Mouse (Mus musculus) granulocyte monocyte progenitor cell, adult 5-6 weeks (primary cell): Measurements from ENCODE around the gene Nexn. TPM values are rescaled to one million over a fixed set of nuclear protein-coding genes. Genes with fewer than 3 reads are reported as not detected.
A peak's percentile ranks its signal among the peaks of the same experiment; 100 is the strongest.
"Not testable (repeated sequence)": the region's sequence is repeated elsewhere in the genome, so short reads cannot be mapped to it uniquely, and the experiment has no call there.

Source experiments
- ATAC-seq: replicated peaks from 2 replicates; pipeline ENCODE4 v1.8.0; 2016; ENCODE audit warnings: mild to moderate bottlenecking, moderate TSS enrichment, inconsistent platforms; ENCODE audit not compliant: poor library complexity, severe bottlenecking
- total RNA-seq, 2 experiments: library from RNA; stranded (forward) in 1 of 2; stranded (reverse) in 1 of 2; fragments of 200-712, 200-1000 nt in 1 of 2; fragments of >200 nt in 1 of 2; fragmentation: Nextera tagmentation in 1 of 2; gene quantifications; 2 replicates each; pipeline ENCODE4 v1.2.3; 2014 to 2017

Gene Nexn
- total RNA-seq, 2 experiments from 2014 or later, result not detected

DNA sequence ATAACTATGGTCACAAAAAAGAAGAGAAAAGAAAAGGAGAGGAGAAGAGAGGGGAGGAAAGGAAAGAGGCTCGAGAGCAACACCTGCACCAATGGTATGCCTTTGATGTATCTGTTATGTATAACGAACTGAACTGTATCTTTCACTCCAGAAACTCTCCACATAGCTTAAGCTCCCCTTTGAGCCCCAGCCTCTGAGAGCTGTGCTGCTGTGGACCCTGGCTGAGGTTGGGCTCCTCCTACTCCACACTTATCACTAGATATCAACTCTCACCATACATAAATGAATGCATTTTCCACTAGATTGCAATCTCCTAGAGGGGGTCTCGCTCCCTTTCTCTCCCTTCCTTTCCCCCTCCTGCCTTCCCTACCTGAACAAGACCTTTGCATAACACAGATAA is 62.2 kb downstream of the Nexn start:
- no peak for ATAC-seq

DNA sequence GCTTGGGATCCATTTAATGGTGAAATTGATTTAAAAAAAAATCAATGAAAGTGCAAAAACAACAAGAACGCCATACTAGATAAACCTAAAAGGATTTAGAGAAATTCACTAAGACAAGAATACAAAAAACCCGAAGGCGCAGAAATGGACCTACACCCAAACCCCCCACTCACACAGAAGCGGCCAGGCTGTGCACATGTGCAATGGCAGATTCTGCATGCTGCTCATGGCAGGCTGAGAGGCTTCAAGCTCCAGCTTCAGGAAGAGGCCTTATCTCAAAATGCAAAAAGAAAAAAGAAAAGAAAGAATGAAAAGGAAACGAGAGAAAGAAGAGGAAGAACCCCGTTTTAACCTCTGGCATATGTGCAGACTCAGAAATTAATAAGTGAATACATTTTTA is 62.7 kb downstream of the Nexn start:
- ATAC-seq, result no peak

DNA sequence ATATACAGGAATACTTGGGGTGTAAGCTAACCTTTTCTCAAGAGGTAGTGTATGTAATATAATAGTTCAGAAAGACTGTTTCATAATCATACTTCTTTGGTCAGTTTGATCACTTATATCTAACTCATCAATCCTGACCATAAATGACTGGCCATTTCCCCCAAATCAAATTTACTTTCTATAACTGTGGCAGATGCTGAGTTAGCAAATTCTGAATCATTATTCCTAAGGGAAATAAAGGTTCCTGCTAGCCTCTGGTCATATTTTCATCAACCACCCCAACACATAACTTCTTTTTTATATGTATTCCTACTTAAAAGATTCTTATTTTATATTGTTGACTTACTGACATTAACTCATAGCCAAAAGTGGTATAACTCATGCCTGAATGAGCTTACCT is 63.2 kb downstream of the Nexn start:
- ATAC-seq, result no peak

DNA sequence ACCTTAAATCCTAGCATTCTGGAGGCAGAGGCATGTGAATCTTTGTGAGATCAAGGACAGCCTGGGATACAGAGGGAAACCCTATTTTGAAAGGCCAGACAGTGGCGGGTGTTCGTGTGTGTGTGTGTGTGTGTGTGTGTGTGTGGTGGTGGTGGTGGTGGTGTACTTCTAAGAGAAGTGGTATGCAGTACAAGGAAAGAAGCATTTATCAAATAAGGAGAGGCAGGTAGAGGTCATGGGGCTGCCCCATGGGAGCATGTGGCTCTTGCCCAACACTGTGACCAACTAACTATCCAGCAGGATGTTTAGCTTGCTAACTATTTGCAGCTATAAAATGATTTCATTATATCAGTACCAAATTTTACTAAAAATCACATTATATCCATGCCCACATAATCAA is 64.5 kb downstream of the Nexn start:
- no peak for ATAC-seq

DNA sequence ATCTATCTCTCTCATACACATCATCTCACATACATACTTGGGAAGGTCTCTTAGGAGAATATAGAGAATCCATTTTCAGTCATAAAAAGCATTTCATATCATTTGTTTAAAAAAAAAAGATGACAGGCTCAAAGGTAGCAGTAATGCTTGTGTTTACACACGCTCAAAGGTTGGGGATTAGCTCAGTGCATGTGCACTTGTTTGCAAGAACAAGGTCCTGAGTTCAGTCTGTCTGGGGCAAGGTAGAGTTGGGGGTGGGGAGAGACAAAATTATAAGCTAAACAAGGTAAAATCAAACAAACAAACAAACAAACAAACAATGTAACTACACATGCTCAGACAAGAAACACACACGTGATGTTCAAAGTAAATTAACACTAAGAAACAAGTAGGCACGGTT is 65.0 kb downstream of the Nexn start:
- no peak for ATAC-seq

DNA sequence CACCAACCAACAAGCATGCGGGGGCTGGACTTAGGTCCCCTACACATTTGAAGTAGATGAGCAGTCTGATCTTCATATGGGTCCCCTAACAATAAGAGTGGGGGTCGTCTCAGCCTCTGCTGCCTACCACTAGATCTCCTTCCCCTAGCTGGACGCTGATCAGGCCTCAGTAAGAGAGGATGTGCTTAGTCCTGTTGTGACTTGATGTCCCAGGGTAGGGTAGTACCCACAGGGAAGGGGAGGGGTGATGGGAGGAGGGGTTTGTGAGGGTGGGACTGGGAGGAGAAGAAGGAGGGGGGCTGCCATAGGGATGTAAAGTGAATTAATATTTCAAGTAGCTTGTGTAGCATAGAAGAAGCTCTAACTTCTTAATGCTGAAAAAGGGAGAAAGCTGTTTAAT is 67.0 kb downstream of the Nexn start:
- no peak for ATAC-seq

DNA sequence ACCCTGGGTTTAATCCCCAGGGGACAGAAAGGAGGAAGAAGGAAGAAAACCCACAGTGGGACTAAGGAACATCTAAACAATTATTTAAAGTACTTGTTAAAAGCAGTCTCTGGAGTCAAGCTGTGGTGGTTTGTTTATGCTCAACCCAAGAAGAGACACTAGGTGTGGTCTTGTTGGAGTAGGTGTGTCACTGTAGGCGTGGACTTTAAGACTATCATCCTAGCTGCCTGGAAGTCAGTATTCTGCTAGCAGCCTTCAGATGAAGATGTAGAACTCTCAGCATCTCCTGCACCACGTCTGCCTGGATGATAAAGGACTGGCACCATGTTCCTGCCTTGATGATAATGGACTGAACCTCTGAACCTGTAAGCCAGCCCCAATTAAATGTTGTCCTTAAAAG is 68.9 kb downstream of the Nexn start:
- not testable (repeated sequence) for ATAC-seq

DNA sequence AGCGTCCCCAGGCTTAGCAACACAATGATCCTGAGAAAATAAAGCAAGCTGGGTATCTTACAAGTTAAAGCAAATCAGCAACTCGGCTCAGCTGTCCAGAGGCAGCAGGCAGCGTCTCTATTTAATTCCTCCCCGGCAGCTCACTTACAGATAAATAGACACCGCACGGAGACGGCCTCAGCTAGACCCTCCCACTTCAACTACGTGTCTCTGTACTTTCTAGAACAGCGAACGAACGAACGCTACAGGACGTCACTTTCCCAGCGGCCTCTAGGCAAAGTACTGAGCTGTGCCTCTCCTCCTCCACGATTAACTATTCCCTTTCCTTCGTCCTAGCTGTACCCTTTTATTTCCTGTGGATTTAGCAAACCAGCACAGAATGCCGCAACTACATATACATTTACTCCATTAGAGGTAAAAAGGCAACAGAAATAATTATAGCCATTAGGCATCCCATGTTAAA is 72.5 kb downstream of the Nexn start:
- ATAC-seq, result peak; percentile 87

DNA sequence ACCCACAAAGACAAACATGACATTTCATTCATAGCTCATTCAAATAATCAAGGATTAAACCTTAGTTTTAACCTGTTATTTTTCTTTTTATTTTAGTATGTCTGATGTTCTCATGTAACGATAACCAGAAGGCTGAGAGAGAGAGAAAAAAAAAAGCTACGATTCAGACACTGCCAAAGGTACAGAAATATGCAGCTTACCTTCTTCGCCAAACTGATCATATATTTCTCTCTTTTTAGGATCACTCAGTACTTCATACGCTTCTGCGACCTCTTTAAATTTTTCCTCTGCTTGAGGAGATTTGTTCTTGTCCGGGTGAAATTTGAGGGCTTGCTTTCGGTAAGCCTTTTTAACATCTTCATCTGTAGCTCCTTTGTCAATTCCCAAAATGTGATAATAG is 73.0 kb downstream of the Nexn start:
- ATAC-seq, result peak; percentile 1; the same call in 1 of the 2 replicates

DNA sequence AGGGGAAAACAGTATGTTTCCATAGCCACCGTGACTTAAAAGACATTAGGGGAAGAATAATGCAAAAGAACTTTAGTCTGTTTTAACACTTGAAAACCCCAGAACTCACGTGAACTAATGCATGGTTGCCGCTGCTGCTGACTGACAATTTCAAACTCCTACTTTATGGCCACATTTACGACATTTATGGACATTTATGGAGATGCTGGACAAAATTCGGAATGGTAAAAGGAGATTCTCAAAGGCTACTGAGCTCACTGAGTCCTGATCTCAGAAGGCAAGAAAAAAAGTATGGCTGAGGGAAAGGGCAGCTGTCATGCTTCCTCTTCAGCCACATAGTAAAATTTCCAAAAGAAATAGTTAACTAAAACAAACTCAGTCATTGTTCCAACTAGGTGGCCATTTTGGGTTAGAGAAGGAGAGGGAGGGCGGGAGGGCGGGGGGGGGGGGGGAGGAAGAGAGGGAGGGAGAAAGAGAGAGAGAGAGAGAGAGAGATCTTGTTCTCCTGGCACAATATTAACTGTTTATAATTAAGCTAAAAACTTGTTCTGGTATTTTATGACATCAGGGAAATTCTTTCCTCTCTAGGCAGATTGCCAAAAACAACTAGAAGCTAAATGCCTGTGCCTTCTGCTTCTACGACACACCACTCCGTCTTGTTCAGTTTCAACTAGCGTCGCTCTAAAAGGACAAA is 73.8 kb downstream of the Nexn start:
- ATAC-seq, result peak; percentile 26

DNA sequence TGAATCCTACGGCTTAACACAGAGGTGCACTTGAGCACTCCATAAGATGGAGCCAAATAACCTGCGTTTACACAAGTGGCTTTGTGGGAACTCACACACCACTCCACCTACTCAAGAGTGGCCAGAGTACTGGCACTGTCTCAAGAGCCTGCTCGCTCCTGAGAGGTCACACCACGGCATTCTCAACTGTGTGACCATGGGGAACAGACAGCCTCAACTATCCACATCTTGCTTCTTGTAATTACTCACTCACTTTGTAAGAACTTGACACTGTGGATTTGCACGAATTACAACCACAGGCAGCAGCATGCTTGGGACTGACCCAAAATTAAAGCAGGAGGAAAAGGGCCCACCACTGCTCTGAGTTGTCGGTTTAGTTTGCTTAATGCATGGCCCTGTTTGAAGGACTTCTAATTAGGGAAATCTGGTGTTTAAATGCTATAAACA is 74.3 kb downstream of the Nexn start:
- ATAC-seq, result peak; percentile 41

DNA sequence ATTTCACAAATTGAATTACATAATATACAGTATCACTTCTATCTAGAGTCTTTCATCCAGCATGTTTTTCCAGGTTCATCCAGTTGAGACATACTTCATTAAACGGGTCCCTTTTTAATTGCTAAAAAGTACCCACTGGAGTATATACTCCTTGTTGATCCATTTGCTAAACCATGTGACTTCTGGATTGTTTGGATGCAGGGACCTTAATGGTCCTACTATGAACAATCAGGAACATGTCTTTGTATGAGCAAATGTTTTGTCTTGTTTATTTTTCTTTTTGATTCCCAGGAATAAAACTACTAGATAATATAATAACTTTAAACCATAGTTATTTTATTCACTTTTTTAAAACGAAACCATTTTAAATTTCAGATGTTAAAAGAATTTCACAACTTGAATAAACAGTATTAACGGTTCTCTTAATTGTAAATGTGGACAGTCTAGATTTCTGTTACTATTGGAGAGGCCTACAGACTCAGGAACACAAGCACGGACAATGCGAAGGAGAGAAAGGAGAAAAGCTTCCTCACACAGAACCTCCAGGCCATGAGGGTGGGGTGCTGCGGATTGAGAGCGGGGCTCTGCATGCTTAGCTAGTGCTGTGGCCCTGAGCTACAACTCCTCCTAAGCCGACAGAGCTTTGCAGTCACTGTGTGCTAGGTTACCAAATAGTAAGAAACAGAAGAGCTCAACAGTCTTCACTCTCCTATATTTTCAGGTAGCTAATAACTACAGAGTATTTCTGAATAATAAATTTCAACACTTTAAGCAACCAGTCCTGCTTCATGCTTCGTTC is 75.3 kb downstream of the Nexn start:
- no peak for ATAC-seq

DNA sequence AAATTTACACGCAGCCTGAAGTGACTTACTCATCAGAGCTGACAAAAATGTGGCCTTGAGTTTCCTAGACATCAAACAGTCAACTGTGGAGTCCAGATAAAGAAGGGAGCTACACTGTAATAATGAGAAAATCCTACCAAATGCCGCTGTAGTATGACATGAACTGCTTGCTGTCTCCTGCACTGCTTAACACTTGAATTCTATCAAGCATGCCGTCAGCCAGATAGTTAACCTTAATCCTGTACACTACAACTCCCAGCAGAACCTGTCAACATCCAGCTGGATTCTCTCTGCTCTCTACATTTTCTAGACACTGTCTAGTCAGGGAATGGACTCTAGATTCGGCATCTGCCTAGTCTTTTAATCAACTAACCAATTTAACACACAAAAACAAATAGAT is 76.8 kb downstream of the Nexn start:
- ATAC-seq, result no peak

Other genes with a start within 250 kb of the Nexn start
- not detected in 2 replicates for gene Gipc2, start 100.1 kb downstream of the Nexn start, total RNA-seq (2014; fragmentation: Nextera tagmentation)
- gene Gipc2, start 100.1 kb downstream of the Nexn start, total RNA-seq (2017), result not detected in 2 replicates
- gene Dnajb4, start 56.0 kb downstream of the Nexn start, total RNA-seq (2014; fragmentation: Nextera tagmentation), result 17.9 and 19.5 TPM in 2 replicates
- gene Dnajb4, start 56.0 kb downstream of the Nexn start, total RNA-seq (2017), result 46.1 and 46.7 TPM in 2 replicates
- 173 and 191 TPM in 2 replicates for gene Fubp1, start 55.9 kb downstream of the Nexn start, total RNA-seq (2014; fragmentation: Nextera tagmentation)
- 225 and 260 TPM in 2 replicates for gene Fubp1, start 55.9 kb downstream of the Nexn start, total RNA-seq (2017)
- 23.8 and 33.7 TPM in 2 replicates for gene Miga1, start 74.1 kb upstream of the Nexn start, total RNA-seq (2014; fragmentation: Nextera tagmentation)
- 16.6 and 21.3 TPM in 2 replicates for gene Miga1, start 74.1 kb upstream of the Nexn start, total RNA-seq (2017)
- 24.7 and 25.8 TPM in 2 replicates for gene Usp33, start 80.1 kb upstream of the Nexn start, total RNA-seq (2014; fragmentation: Nextera tagmentation)
- gene Usp33, start 80.1 kb upstream of the Nexn start, total RNA-seq (2017), result 48.4 and 49.6 TPM in 2 replicates
- gene Zzz3, start 129.1 kb upstream of the Nexn start, total RNA-seq (2014; fragmentation: Nextera tagmentation), result 40.1 and 47.2 TPM in 2 replicates
- 57.0 and 58.4 TPM in 2 replicates for gene Zzz3, start 129.1 kb upstream of the Nexn start, total RNA-seq (2017)